Mouse (Mus musculus) embryo, embryonic 10 days (tissue): Measurements from ENCODE around the gene Fpgt.
A peak's percentile ranks its signal among the peaks of the same experiment; 100 is the strongest.

Experiments
- DNase-seq: peaks from one replicate; pipeline ENCODE4 v3.0.0-alpha.2; 2015; ENCODE audit warnings: low spot score

The Fpgt gene

DNA sequence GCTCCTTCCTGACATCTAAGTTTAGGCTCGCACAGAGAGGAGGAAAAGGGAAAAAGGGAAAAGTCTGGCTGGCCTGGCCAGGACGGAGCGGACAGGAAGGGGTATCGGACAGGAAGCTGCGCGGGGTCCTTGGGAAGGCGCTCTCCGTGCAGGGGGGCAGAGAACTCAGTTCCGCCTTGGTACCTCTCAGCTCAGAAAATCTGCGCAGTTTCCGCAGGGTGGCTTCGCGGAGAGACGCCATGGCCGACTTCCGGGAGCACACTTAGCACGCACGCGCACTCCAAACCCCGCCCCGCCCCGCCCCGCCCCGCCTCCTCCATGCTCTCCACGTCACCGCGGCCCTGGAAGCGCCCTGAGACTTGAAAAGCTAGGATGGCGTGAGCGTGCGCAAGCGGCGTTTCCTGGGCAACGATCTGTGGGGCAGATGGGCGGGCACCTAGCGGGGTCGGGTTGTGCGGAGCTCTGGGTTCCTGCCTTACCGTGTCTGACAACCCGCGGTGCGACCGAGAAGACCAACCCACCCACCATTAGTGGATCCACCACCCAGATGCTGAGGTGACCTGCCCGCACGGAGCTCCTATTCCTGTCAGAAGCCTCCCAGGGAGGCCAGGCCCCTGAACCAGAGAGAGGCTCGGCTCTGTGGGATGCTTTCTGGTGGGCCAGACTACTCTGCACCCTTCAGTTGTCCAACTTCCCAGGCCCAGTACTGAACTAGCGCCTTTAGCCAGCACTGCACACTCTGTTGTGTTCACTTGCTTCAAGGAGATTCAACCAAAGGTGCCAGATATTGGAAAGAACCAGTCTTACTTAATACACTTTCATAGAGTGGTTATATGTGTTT, at the start of gene Fpgt, which contains the start of gene Lrriq3:
Gene Fpgt (minus strand): TSS at position 288 of the 841 bp plus-strand sequence.
Gene Lrriq3 (plus strand): TSS at position 319 of the 841 bp plus-strand sequence.
- peak; percentile 95 for DNase-seq

DNA sequence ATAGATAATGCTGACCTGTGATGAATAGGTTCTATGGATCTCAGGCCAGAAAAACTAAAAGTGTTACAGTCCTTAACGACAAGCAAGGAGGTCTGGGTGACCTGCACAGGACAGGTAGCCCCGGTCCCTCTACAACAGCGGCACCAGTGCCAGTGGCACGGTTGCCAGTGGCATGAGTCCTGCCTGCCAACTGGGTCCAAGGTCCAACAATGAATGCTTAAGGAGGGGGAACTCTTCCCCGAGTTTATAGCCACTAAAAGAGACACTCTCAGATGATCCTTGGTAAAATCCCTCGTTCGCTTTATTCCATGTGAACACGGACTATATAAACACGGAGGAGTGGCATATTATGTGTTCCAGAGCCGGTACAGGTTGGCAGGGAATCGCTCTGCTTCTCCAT, 47.8 kb upstream of the Fpgt start:
- no peak for DNase-seq

- DNase-seq: no peak
Observed at GRCm38 (mm10) chr3:155137737-155138136, 44.5 kb upstream of the Fpgt start.

- no peak for DNase-seq
Observed at GRCm38 (mm10) chr3:155105957-155106356, 12.8 kb upstream of the Fpgt start.

DNA sequence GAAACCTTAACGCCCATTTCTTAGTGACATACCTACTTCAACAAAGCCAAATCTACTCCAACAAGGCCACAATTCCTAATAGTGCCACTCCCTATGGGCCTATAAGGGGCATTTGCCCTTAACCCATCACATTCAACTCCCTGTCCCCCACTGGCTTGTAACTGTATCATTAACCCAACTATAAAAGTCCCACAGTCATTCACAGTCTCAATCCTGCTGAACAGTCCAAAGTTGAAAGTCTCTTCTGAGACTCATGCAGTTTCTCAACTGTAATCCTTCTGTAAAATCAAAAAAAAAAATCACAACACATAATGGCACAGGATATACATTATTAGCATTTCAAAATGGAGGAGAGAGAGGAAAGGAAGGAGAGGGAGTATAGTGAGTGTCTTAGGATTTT, 6.1 kb upstream of the Fpgt start:
- no peak for DNase-seq

DNA sequence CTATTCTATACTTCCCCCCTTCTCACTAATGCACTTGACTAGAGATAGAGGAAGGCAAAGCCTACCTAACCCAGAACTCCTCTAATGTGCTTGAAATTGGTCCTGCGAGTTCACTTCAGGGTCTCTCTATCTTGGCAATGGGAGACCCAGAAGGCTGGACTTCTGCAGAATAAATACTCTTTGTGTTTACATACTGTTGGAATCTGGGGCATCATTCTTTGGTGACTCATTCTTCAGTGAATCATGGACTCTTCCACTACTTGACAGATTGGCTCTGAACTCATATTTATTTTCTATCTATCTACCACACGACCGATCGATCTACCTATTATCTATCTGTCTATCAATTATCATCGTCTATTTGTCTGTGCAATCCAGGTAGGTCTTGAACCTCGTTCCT, 1.1 kb downstream of the Fpgt start:
- no peak for DNase-seq

DNA sequence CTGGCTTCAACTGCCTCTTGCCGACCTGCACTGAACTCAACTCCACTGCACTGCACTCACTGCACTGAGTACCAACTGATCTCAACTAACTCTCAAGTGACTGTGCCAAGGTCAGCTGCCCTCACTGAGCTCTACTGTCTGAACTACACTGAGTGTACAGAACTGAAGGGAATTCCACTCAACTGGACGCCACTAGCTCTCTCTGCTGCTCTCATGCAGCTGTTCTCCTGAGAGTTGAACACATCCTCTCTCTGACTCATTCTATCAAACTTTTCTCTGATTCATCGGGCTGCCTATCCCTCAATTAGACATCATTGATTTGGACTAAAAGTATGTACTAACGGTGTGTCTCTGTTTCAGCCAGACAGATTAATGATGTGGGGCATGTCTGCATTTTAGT, 15.3 kb downstream of the Fpgt start:
- no peak for DNase-seq

DNA sequence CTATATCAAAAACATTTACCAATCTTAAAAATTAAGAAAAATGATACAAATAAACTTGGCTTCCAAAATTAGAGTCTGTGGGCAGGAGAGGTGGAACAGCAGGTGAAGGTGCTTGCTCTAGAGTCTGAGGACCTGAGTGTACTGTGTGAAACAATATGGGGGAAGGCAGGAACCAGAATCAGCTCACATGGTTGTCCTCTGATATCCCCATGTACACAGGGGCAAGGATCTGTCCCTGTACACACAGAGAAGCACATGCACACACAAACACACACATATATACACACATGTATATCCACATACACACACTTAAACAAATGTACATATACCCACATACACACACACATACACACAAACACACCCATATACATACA, 33.8 kb downstream of the Fpgt start:
- no peak for DNase-seq

- DNase-seq: no peak
Observed at GRCm38 (mm10) chr3:155058800-155059448, 34.3 kb downstream of the Fpgt start.

GRCm38 (mm10) chr3:155057566-155057965, 35.6 kb downstream of the Fpgt start:
- DNase-seq: no peak

GRCm38 (mm10) chr3:155056606-155057005, 36.6 kb downstream of the Fpgt start:
- DNase-seq: no peak

GRCm38 (mm10) chr3:155055231-155055916, 37.8 kb downstream of the Fpgt start, which contains the start of gene Tnni3k:
Tnni3k (minus strand) TSS chr3:155055407.
- DNase-seq: no peak

DNA sequence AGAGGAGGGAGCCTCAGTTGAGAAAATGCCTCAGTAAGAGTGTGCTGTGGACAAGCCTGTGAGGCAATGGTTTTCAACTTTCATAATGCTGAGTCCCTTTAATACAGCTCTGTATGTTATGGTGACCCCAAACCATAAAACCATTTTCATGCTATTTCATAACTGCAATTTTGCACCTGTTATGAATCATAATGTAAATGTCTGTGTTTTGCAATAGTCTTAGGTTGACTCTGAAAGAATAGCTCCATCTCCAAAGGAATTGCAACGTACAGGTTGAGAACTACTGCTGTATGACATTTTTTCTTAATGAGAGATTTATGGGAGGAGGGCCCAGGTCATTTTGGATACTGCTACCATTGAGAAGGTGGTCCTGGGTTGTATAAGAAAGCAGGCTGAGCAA, 40.0 kb downstream of the Fpgt start:
- no peak for DNase-seq

GRCm38 (mm10) chr3:155052021-155052420, 41.2 kb downstream of the Fpgt start:
- DNase-seq: no peak

GRCm38 (mm10) chr3:155039012-155039836, 54.0 kb downstream of the Fpgt start:
- DNase-seq: peak; percentile 40
